Mouse (Mus musculus) CH12.LX (cell line): ENCODE data around the gene Atp8a2.
"Not testable (repeated sequence)": the region's sequence is repeated elsewhere in the genome, so short reads cannot be mapped to it uniquely, and the experiment has no call there.

Source experiments
- CHD2 ChIP-seq: IDR thresholded peaks from 2 replicates; pipeline ENCODE4 v1.6.1; 2011; ENCODE audit warnings: low read length, improper control_type of control experiment
- CTCF ChIP-seq, 2 experiments: IDR thresholded peaks in 1 of 2; conservative IDR thresholded peaks in 1 of 2; 2 replicates each; pipeline ENCODE4 v1.5.1; 2011 to 2012; ENCODE audit warnings: low read depth in 2 of 2, low read length in 2 of 2, improper control_type of control experiment in 1 of 2, inconsistent platforms in 1 of 2, mild to moderate bottlenecking in 1 of 2, moderate library complexity in 1 of 2
- HCFC1 ChIP-seq: IDR thresholded peaks from 2 replicates; pipeline ENCODE4 v1.6.1; 2012; ENCODE audit warnings: low read depth, mild to moderate bottlenecking, inconsistent platforms, low read length, improper control_type of control experiment
- JUN ChIP-seq: IDR thresholded peaks from 2 replicates; pipeline ENCODE4 v1.6.1; 2011; ENCODE audit warnings: low read depth, mild to moderate bottlenecking, low read length, improper control_type of control experiment, moderate library complexity; ENCODE audit not compliant: insufficient read depth
- POLR2A ChIP-seq: IDR thresholded peaks from 2 replicates; pipeline ENCODE4 v1.6.1; 2011; ENCODE audit warnings: low read depth, mild to moderate bottlenecking, improper control_type of control experiment, low read length
- ZC3H11A ChIP-seq: IDR thresholded peaks from 2 replicates; pipeline ENCODE4 v1.6.1; 2012; ENCODE audit warnings: low read depth, mild to moderate bottlenecking, inconsistent platforms, low read length, improper control_type of control experiment

DNA sequence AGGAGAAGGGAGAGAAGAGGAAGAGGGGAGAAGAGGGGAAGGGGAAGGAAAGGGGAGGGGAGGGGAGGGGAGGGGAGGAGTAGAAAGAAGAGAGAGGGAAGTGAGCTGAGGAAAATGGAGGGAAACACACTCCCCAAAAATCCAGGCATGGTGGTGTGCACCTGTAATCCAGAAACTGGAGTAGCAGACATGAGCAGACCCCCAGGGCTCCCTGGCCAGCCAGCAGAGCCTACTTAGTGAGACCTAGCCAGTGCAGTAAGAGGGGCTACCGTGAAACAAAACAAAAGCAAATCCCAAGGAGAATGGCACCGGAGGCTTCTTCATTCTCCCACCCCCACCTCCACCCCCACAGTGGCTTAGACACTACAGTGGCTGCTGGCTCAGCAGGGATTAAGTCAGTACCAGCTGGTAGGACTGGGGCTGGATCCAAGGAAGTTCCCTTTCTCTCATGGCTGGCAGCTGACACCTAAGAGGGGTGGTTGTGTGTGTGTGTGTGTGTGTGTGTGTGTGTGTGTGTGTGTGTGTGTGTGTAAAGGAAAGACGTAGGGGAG, 359.2 kb downstream of the Atp8a2 start:
- not testable (repeated sequence) for TF ChIP-seq CTCF (conservative IDR thresholded peaks at IDR 0.05 in 1 of 2, IDR thresholded peaks at IDR 0.05 in 1 of 2; ENCODE audit: low read depth in 2 of 2, low read length in 2 of 2); ZC3H11A; JUN; POLR2A; CHD2; HCFC1
